Mouse (Mus musculus) liver, embryonic 14.5 days (tissue): ENCODE results near the gene Esrrb.

ENCODE experiments used
- CTCF ChIP-seq: IDR thresholded peaks from 2 replicates; pipeline ENCODE4 v1.5.1; 2016; ENCODE audit warnings: antibody characterized with exemption, low read depth, control low read depth
- EP300 ChIP-seq: IDR thresholded peaks from 2 replicates; pipeline ENCODE4 v1.6.1; 2016; ENCODE audit warnings: antibody characterized with exemption, low read depth

DNA sequence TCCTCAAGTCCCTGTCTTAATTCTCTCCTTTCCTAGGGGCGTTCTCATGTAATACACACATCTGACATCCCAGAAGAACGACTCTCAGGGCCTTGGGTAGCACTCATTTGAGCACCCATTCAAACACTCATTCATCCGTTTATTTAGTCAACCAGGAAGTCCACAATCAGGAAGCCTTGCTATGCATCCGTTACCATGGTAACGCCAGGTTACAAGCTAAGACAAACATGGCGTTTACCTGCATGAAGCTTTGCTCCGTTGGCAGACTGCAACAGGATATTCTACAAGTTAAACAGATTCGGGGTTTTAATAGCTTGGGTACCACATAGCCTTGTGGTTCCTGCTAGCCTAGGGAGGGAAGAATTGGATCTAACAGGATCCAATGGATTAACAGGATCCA, 1.0 kb upstream of the Esrrb start:
- no peak for TF ChIP-seq CTCF
- TF ChIP-seq EP300 = no peak
